Mouse (Mus musculus): ENCODE results near the gene Tfap2c. TPM values are rescaled to one million over a fixed set of nuclear protein-coding genes. Genes with fewer than 3 reads are reported as not detected.

Gene Tfap2c
- polyA plus RNA-seq, 1 experiment, result not detected

- TF ChIP-seq POLR2A (IDR thresholded peaks at IDR 0.05; ENCODE audit: low read depth, low read length) (no peak), CTCF (conservative IDR thresholded peaks at IDR 0.05; ENCODE audit: insufficient read depth, insufficient read length, low read depth, low read length) (no peak)
- WGBS, result 15% methylated on average over 16 of the region's 16 CpGs
These were observed 2.8 kb upstream of the Tfap2c start for GRCm38 (mm10) chr2:172546551-172546950.

GRCm38 (mm10) chr2:172547116-172547515 is 2.3 kb upstream of the Tfap2c start:
- H3K4me3 ChIP-seq (ENCODE audit: insufficient read depth, low read depth, low read length), result no peak overlapping the region
- WGBS, result 2% methylated on average over 21 of the region's 21 CpGs
- no peak overlapping the region for H3K27ac ChIP-seq (ENCODE audit: insufficient read depth, low read depth, low read length)
- H3K27me3 ChIP-seq (replicated peaks; ENCODE audit: control insufficient read depth, insufficient read depth, low read length), result peaks cover 12% of the 10 kb centered on the region
- H3K4me1 ChIP-seq (ENCODE audit: control insufficient read depth, insufficient read depth, low read length), result no peaks in the 10 kb centered on the region
- DNase-seq, result peak; percentile 11
- H3K36me3 ChIP-seq (ENCODE audit: control insufficient read depth, insufficient read depth, low read length), result no peaks in the 10 kb centered on the region
- TF ChIP-seq POLR2A (IDR thresholded peaks at IDR 0.05; ENCODE audit: low read depth, low read length) (no peak), CTCF (conservative IDR thresholded peaks at IDR 0.05; ENCODE audit: insufficient read depth, insufficient read length, low read depth, low read length) (peak; percentile 43; the same call in 1 of the 2 replicates)

More at GRCm38 (mm10) chr2:172546551-172546950, 2.8 kb upstream of the Tfap2c start:
- no peaks in the 10 kb centered on the region for H3K36me3 ChIP-seq (ENCODE audit: control insufficient read depth, insufficient read depth, low read length)
- H3K4me1 ChIP-seq (ENCODE audit: control insufficient read depth, insufficient read depth, low read length), result no peaks in the 10 kb centered on the region
- peaks cover 10% of the 10 kb centered on the region for H3K27me3 ChIP-seq (replicated peaks; ENCODE audit: control insufficient read depth, insufficient read depth, low read length)
- no peak overlapping the region for H3K27ac ChIP-seq (ENCODE audit: insufficient read depth, low read depth, low read length)
- H3K4me3 ChIP-seq (ENCODE audit: insufficient read depth, low read depth, low read length), result no peak overlapping the region
- DNase-seq, result no peak

DNA sequence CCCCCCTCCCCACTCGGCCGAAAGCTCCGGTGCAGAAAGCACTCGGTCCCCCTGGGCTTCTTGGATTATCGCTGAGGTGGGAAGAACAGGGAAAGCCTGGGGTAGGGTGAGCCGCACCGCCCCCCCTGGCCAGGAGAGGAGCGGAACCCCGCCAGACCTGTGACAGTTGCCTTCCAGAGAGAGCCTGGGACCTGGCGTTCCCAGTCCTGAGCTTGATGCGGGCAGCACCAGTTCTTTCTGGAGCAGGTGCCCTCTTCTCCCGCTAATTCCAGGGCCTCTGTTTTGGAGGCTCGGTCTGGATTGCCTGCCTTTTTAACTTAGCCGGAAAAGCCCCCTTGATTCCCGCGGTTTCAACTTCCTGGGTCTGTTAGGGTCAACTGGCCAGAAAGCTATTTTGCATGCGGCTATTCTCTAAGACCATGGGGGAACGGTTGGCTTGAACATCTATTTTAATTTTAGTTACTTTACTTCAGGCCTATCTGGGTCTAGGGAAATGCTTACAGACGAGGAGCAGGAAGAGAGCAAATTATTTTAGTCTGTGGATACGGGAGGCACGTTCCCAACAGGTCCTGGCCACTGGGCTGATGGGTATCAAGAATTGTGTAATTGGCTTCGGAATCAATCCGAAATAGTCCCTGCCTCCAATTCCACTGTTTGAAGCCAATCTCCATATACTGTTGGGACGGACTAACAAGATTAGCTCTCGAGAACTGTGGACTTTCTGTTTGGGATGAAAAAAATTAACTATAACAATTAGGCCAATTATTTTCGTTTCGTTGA is 1.4 kb upstream of the Tfap2c start:
- H3K27me3 ChIP-seq (replicated peaks; ENCODE audit: control insufficient read depth, insufficient read depth, low read length), result peaks cover 12% of the 10 kb centered on the region
- H3K4me3 ChIP-seq (ENCODE audit: insufficient read depth, low read depth, low read length), result no peak overlapping the region
- WGBS, result 6% methylated on average over 27 of the region's 27 CpGs
- no peak for DNase-seq
- H3K36me3 ChIP-seq (ENCODE audit: control insufficient read depth, insufficient read depth, low read length), result no peaks in the 10 kb centered on the region
- H3K4me1 ChIP-seq (ENCODE audit: control insufficient read depth, insufficient read depth, low read length), result no peaks in the 10 kb centered on the region
- H3K27ac ChIP-seq (ENCODE audit: insufficient read depth, low read depth, low read length), result no peak overlapping the region
- TF ChIP-seq POLR2A (IDR thresholded peaks at IDR 0.05; ENCODE audit: low read depth, low read length), result no peak
- TF ChIP-seq CTCF (conservative IDR thresholded peaks at IDR 0.05; ENCODE audit: insufficient read depth, insufficient read length, low read depth, low read length), result no peak

DNA sequence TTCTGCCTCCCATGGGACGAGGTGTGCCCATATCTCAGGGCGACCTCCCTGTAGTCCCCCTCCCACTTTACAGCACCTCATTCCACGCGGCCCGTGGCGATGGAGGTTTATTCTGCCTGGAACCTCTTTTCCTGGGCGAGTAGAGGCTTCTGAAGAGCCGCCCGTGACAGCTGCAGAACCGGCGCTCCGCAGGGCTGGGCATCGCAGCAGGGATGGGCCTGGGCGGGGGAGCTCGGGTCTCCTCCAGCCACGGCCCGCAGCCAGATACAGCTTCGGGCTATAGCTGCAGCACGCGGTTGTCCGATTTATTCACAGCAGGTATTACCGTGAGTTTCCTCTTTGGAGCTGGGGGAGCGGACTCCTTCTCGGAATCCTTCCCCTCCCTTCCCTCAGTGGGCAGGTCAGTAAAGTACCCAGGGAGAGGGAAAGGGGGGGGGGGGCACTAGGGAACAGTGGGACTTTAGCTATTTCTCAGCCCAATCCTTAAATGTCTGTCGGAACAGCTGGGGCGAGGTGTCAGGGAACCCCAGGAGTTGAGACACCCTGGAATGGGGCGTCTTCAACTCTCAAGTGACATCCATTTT is 629 bp upstream of the Tfap2c start:
- no peak overlapping the region for H3K27ac ChIP-seq (ENCODE audit: insufficient read depth, low read depth, low read length)
- no peak for DNase-seq
- H3K4me1 ChIP-seq (ENCODE audit: control insufficient read depth, insufficient read depth, low read length), result no peaks in the 10 kb centered on the region
- H3K36me3 ChIP-seq (ENCODE audit: control insufficient read depth, insufficient read depth, low read length), result no peaks in the 10 kb centered on the region
- WGBS, result 6% methylated on average over 27 of the region's 27 CpGs
- TF ChIP-seq POLR2A (IDR thresholded peaks at IDR 0.05; ENCODE audit: low read depth, low read length) (no peak), CTCF (conservative IDR thresholded peaks at IDR 0.05; ENCODE audit: insufficient read depth, insufficient read length, low read depth, low read length) (no peak)
- H3K4me3 ChIP-seq (ENCODE audit: insufficient read depth, low read depth, low read length), result no peak overlapping the region
- peaks cover 12% of the 10 kb centered on the region for H3K27me3 ChIP-seq (replicated peaks; ENCODE audit: control insufficient read depth, insufficient read depth, low read length)

GRCm38 (mm10) chr2:172550364-172551080 is 1.1 kb downstream of the Tfap2c start:
- no peak for TF ChIP-seq POLR2A (IDR thresholded peaks at IDR 0.05; ENCODE audit: low read depth, low read length)
- TF ChIP-seq CTCF (conservative IDR thresholded peaks at IDR 0.05; ENCODE audit: insufficient read depth, insufficient read length, low read depth, low read length), result peak; percentile 70
- Histone ChIP-seq H3K4me3 (ENCODE audit: insufficient read depth, low read depth, low read length) (no peak overlapping the region), H3K36me3 (ENCODE audit: control insufficient read depth, insufficient read depth, low read length) (no peaks in the 10 kb centered on the region), H3K4me1 (ENCODE audit: control insufficient read depth, insufficient read depth, low read length) (no peaks in the 10 kb centered on the region), H3K27me3 (replicated peaks; ENCODE audit: control insufficient read depth, insufficient read depth, low read length) (peaks cover 12% of the 10 kb centered on the region), H3K27ac (ENCODE audit: insufficient read depth, low read depth, low read length) (no peak overlapping the region)
- 2% methylated on average over 62 of the region's 62 CpGs for WGBS
- peak; percentile 25 for DNase-seq

- Histone ChIP-seq H3K27ac (ENCODE audit: insufficient read depth, low read depth, low read length) (no peak overlapping the region), H3K36me3 (ENCODE audit: control insufficient read depth, insufficient read depth, low read length) (no peaks in the 10 kb centered on the region), H3K4me1 (ENCODE audit: control insufficient read depth, insufficient read depth, low read length) (no peaks in the 10 kb centered on the region), H3K4me3 (ENCODE audit: insufficient read depth, low read depth, low read length) (no peak overlapping the region), H3K27me3 (replicated peaks; ENCODE audit: control insufficient read depth, insufficient read depth, low read length) (peaks cover 10% of the 10 kb centered on the region)
- DNase-seq, result no peak
- 3% methylated on average over 57 of the region's 57 CpGs for WGBS
- TF ChIP-seq POLR2A (IDR thresholded peaks at IDR 0.05; ENCODE audit: low read depth, low read length) (no peak), CTCF (conservative IDR thresholded peaks at IDR 0.05; ENCODE audit: insufficient read depth, insufficient read length, low read depth, low read length) (no peak)
These were observed 1.8 kb downstream of the Tfap2c start for GRCm38 (mm10) chr2:172551081-172551720.

Data from kidney, adult 2 months (tissue).